Mouse (Mus musculus): ENCODE data around the gene Etv6. TPM values are rescaled to one million over a fixed set of nuclear protein-coding genes. Genes with fewer than 3 reads are reported as not detected.

The Etv6 gene
- polyA plus RNA-seq, 1 experiment from 2014 or later, result 10.4 TPM

DNA sequence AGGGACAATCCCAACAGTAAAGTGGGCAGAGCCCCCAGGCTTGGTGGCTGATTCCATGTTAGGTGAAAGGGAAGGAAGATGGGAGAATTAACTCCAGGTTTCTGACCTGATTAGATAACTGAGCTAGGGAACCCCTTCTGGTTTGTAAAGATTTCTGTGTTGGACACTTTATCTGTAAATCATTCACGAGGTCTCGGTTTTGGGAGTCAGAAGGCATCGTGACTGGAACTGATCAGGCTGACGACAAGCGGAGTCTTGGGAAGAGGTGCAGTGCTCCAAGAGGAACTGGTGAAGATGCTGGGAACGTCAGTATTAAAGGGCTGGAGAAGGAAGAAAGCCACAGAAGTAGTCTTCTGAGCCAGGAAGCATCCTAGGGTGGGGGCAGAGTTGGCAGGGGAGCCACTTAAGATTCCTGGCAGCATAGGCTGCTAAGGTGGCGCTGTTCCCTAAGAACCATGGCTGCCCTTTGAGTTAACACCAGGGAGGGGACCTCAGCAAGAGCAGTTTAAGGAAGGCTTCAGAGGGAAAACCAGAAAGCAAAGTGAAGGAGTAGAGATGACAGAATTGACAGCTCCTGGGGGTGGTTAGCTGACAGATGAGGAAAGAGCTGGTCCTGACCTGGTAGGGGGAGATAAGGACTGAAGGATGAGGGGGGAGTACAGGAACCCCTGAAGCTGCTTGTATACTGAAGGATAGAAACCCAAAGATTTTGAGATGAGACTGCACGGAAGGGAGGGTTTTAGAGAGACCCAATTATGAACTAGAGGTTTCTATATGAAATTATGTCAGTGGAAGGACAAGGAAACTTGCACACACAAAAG is 191.1 kb downstream of the Etv6 start:
- ATAC-seq (ENCODE audit: insufficient read depth, low FRiP score), result no peak
- 80% methylated on average over 8 of the region's 8 CpGs for WGBS
- Histone ChIP-seq H3K27me3 (ENCODE audit: control insufficient read depth, insufficient read depth, low read length) (no peaks in the 10 kb centered on the region), H3K4me1 (ENCODE audit: control insufficient read depth, insufficient read depth, low read length) (peaks cover 7% of the 10 kb centered on the region; the same call in 1 of the 2 replicates), H3K27ac (ENCODE audit: low read length) (no peak overlapping the region), H3K4me2 (ENCODE audit: low read depth, low read length) (no peak overlapping the region), H3K9ac (ENCODE audit: low read length) (no peak overlapping the region), H3K36me3 (ENCODE audit: control insufficient read depth, insufficient read depth, low read length) (no peaks in the 10 kb centered on the region; the same call in 1 of the 2 replicates), H3K9me3 (replicated peaks; ENCODE audit: control insufficient read depth, low read length) (no peaks in the 10 kb centered on the region), H3K4me3 (replicated peaks; ENCODE audit: low read length) (no peak overlapping the region)

DNA sequence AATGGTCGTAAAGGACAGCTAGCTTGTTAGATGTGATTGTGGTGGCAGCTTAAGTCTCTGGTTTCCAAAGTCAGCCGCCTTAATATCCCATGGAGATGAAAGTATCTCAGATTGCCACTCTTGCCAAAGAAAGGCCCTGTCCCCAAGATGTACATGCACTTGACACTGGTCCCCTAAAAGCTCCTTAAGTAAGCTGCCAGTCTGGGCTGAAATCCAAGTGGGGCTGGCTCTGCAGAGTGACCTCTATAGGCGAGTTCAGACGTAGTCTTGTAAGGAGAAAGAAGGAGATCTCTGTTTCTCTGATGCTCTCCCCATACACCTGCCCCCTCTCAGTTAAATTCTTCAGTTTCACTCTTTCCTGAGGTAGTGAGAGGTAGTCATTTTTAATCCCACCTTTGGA is 200.8 kb downstream of the Etv6 start:
- H3K4me1 ChIP-seq (ENCODE audit: control insufficient read depth, insufficient read depth, low read length), result no peaks in the 10 kb centered on the region
- no peak overlapping the region for H3K4me2 ChIP-seq (ENCODE audit: low read depth, low read length)
- no peak overlapping the region for H3K27ac ChIP-seq (ENCODE audit: low read length)
- no peaks in the 10 kb centered on the region for H3K27me3 ChIP-seq (ENCODE audit: control insufficient read depth, insufficient read depth, low read length)
- H3K9ac ChIP-seq (ENCODE audit: low read length), result no peak overlapping the region
- H3K4me3 ChIP-seq (replicated peaks; ENCODE audit: low read length), result no peak overlapping the region
- peaks cover 12% of the 10 kb centered on the region; the same call in 1 of the 2 replicates for H3K36me3 ChIP-seq (ENCODE audit: control insufficient read depth, insufficient read depth, low read length)
- WGBS, result 61% methylated on average over 4 of the region's 4 CpGs
- peaks cover 5% of the 10 kb centered on the region; the same call in 1 of the 2 replicates for H3K9me3 ChIP-seq (replicated peaks; ENCODE audit: control insufficient read depth, low read length)
- ATAC-seq (ENCODE audit: insufficient read depth, low FRiP score), result no peak

DNA sequence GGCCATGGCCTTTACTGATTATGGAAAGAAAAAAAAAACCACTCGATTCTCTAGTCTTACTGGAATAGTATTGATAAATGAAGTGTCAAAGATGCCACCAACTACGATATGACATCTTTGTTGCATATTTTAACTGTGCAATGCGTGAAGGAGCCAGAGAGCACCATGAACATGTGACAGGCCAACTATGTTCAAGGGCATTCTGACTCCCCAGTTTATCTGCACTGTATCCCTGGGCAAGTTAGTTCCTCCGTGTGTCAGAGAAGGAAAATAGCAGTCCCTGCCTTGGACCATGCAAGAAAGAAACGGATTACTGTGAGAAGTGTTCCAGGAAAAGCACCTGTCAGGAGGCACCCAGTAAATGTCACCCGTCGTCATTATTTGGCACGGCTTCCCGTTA is 203.0 kb downstream of the Etv6 start:
- no peak overlapping the region for H3K9ac ChIP-seq (ENCODE audit: low read length)
- no peak overlapping the region for H3K4me3 ChIP-seq (replicated peaks; ENCODE audit: low read length)
- WGBS, result 80% methylated on average over 9 of the region's 9 CpGs
- H3K4me1 ChIP-seq (ENCODE audit: control insufficient read depth, insufficient read depth, low read length), result no peaks in the 10 kb centered on the region
- H3K36me3 ChIP-seq (ENCODE audit: control insufficient read depth, insufficient read depth, low read length), result peaks cover 12% of the 10 kb centered on the region; the same call in 1 of the 2 replicates
- H3K27me3 ChIP-seq (ENCODE audit: control insufficient read depth, insufficient read depth, low read length), result no peaks in the 10 kb centered on the region
- ATAC-seq (ENCODE audit: insufficient read depth, low FRiP score), result no peak
- H3K4me2 ChIP-seq (ENCODE audit: low read depth, low read length), result no peak overlapping the region
- H3K9me3 ChIP-seq (replicated peaks; ENCODE audit: control insufficient read depth, low read length), result peaks cover 5% of the 10 kb centered on the region; the same call in 1 of the 2 replicates
- no peak overlapping the region for H3K27ac ChIP-seq (ENCODE audit: low read length)

DNA sequence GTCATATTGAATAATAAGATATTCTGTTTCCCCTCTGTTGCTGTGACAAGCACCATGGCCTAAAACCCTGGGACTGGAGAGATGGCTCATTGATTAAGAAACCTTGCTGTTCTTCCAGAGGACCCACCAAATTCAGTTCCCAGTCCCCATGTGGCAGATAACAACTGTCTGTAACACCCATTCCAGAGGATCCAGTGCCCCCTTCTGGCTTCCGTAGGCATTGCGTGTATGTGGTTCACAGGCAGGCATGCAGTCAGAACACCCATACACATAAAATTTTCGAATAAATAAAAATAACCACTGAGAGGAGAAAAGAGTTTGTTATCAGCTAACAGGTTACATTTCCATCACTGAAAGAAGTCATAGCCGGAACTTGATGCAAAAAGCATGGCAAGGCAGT is 205.5 kb downstream of the Etv6 start:
- no peak overlapping the region for H3K4me2 ChIP-seq (ENCODE audit: low read depth, low read length)
- H3K9ac ChIP-seq (ENCODE audit: low read length), result no peak overlapping the region
- WGBS, result 96% methylated on average over 4 of the region's 4 CpGs
- H3K4me1 ChIP-seq (ENCODE audit: control insufficient read depth, insufficient read depth, low read length), result no peaks in the 10 kb centered on the region
- no peaks in the 10 kb centered on the region for H3K27me3 ChIP-seq (ENCODE audit: control insufficient read depth, insufficient read depth, low read length)
- no peak for ATAC-seq (ENCODE audit: insufficient read depth, low FRiP score)
- no peak overlapping the region for H3K27ac ChIP-seq (ENCODE audit: low read length)
- H3K4me3 ChIP-seq (replicated peaks; ENCODE audit: low read length), result no peak overlapping the region
- H3K9me3 ChIP-seq (replicated peaks; ENCODE audit: control insufficient read depth, low read length), result peaks cover 5% of the 10 kb centered on the region; the same call in 1 of the 2 replicates
- H3K36me3 ChIP-seq (ENCODE audit: control insufficient read depth, insufficient read depth, low read length), result peaks cover 12% of the 10 kb centered on the region; the same call in 1 of the 2 replicates

DNA sequence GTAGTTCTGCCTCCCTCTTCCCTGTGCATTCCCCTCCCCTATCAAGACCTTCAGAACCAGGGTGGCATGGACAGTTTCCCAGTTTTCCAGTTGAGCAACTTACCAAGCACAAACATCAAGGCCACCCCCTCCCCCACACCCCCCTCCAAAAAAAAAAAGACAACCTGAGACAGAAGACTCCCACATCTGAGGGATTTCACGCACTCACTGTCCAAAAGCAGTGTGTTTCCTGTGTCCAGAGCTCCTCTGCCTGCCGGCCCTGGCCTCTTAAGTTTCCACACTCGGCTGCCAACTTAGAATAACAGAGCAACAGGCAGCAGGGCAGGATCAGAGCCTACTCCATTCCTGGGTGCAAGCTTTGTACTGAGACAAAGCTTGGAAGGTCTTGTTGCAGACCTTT is 207.6 kb downstream of the Etv6 start:
- H3K4me2 ChIP-seq (ENCODE audit: low read depth, low read length), result no peak overlapping the region
- peaks cover 12% of the 10 kb centered on the region; the same call in 1 of the 2 replicates for H3K36me3 ChIP-seq (ENCODE audit: control insufficient read depth, insufficient read depth, low read length)
- no peak for ATAC-seq (ENCODE audit: insufficient read depth, low FRiP score)
- H3K4me3 ChIP-seq (replicated peaks; ENCODE audit: low read length), result no peak overlapping the region
- WGBS, result 58% methylated on average over 3 of the region's 3 CpGs
- no peaks in the 10 kb centered on the region for H3K4me1 ChIP-seq (ENCODE audit: control insufficient read depth, insufficient read depth, low read length)
- H3K9ac ChIP-seq (ENCODE audit: low read length), result no peak overlapping the region
- H3K27me3 ChIP-seq (ENCODE audit: control insufficient read depth, insufficient read depth, low read length), result no peaks in the 10 kb centered on the region
- 0 out of 2 replicates have a peak overlapping the region, but pooled peaks have one; percentile 3 for H3K27ac ChIP-seq (ENCODE audit: low read length)
- peaks cover 5% of the 10 kb centered on the region; the same call in 1 of the 2 replicates for H3K9me3 ChIP-seq (replicated peaks; ENCODE audit: control insufficient read depth, low read length)

DNA sequence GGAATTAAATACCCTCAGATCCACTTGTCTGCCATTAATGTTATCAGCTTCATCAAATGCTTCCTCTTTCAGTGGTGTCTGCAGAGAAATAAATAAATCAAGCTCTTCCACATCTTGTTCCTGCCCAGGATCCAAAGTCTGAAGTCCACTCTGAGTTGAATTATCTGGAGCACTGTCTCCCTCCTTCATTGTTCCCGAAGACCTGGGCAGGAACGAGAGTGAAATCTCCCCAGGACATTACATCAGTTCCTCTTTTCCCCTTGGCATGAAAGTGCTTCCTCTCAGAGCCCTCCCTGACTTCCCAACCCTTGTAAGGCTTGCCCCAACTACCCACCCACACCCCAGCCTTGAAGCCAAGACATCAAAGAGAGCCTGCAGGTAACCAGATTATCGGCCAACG is 208.0 kb downstream of the Etv6 start:
- ATAC-seq (ENCODE audit: insufficient read depth, low FRiP score), result no peak
- WGBS, result 84% methylated on average over 4 of the region's 4 CpGs

DNA sequence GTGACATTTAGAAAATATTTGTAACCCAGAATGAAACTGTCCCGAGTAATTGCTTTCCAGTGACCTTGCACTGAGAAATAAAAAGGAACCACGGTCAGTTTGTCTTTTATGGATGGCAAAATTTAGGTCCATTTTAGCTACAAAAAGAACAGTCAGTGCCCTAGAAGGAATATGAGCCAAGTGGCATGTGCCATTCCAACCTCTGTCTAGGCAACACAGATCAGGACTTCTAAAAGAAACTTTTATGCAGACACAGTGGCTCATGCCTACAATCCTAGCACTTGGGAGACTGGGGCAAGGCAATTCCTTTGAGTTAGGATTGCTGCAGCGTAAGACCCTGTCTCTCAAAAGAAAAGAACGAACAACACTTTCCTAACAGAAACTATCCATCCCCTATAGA is 208.6 kb downstream of the Etv6 start:
- no peak overlapping the region for H3K27ac ChIP-seq (ENCODE audit: low read length)
- H3K9ac ChIP-seq (ENCODE audit: low read length), result no peak overlapping the region
- peaks cover 18% of the 10 kb centered on the region; the same call in 1 of the 2 replicates for H3K36me3 ChIP-seq (ENCODE audit: control insufficient read depth, insufficient read depth, low read length)
- no peaks in the 10 kb centered on the region for H3K4me1 ChIP-seq (ENCODE audit: control insufficient read depth, insufficient read depth, low read length)
- H3K4me3 ChIP-seq (replicated peaks; ENCODE audit: low read length), result no peak overlapping the region
- ATAC-seq (ENCODE audit: insufficient read depth, low FRiP score), result no peak
- no peak overlapping the region for H3K4me2 ChIP-seq (ENCODE audit: low read depth, low read length)
- H3K9me3 ChIP-seq (replicated peaks; ENCODE audit: control insufficient read depth, low read length), result peaks cover 5% of the 10 kb centered on the region; the same call in 1 of the 2 replicates
- no peaks in the 10 kb centered on the region for H3K27me3 ChIP-seq (ENCODE audit: control insufficient read depth, insufficient read depth, low read length)
- 90% methylated on average over 4 of the region's 4 CpGs for WGBS

More for the DNA sequence above, 208.0 kb downstream of the Etv6 start:
- H3K27me3 ChIP-seq (ENCODE audit: control insufficient read depth, insufficient read depth, low read length), result no peaks in the 10 kb centered on the region
- H3K4me1 ChIP-seq (ENCODE audit: control insufficient read depth, insufficient read depth, low read length), result no peaks in the 10 kb centered on the region
- no peak overlapping the region for H3K9ac ChIP-seq (ENCODE audit: low read length)
- peaks cover 5% of the 10 kb centered on the region; the same call in 1 of the 2 replicates for H3K9me3 ChIP-seq (replicated peaks; ENCODE audit: control insufficient read depth, low read length)
- no peak overlapping the region for H3K4me2 ChIP-seq (ENCODE audit: low read depth, low read length)
- peaks cover 15% of the 10 kb centered on the region; the same call in 1 of the 2 replicates for H3K36me3 ChIP-seq (ENCODE audit: control insufficient read depth, insufficient read depth, low read length)
- no peak overlapping the region for H3K4me3 ChIP-seq (replicated peaks; ENCODE audit: low read length)
- 0 out of 2 replicates have a peak overlapping the region, but pooled peaks have one; percentile 3 for H3K27ac ChIP-seq (ENCODE audit: low read length)

DNA sequence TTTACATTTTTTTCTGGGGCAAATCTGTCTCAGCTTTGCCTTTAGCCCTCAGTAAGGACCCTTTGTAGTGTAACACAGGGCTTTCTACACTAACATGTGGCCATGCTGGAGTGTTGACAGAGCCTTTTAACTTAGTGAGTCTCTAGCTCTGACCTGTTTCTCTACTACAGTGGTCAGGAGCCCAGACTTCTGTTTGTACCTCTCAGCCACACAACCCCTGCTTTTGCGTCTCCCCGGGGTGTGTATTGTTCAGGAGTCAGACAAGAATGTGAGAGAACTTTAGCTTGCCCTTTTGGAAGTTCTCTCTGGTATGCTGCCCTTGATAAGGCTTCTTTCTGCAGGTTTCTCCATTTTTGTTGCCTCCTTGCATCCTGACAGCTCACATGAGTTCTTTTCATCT is 210.6 kb downstream of the Etv6 start:
- H3K9me3 ChIP-seq (replicated peaks; ENCODE audit: control insufficient read depth, low read length), result no peaks in the 10 kb centered on the region
- no peak overlapping the region for H3K4me2 ChIP-seq (ENCODE audit: low read depth, low read length)
- H3K4me3 ChIP-seq (replicated peaks; ENCODE audit: low read length), result no peak overlapping the region
- ATAC-seq (ENCODE audit: insufficient read depth, low FRiP score), result no peak
- peaks cover 6% of the 10 kb centered on the region; the same call in 1 of the 2 replicates for H3K36me3 ChIP-seq (ENCODE audit: control insufficient read depth, insufficient read depth, low read length)
- H3K27ac ChIP-seq (ENCODE audit: low read length), result no peak overlapping the region
- no peaks in the 10 kb centered on the region for H3K4me1 ChIP-seq (ENCODE audit: control insufficient read depth, insufficient read depth, low read length)
- H3K27me3 ChIP-seq (ENCODE audit: control insufficient read depth, insufficient read depth, low read length), result no peaks in the 10 kb centered on the region
- 57% methylated on average over 2 of the region's 2 CpGs for WGBS
- H3K9ac ChIP-seq (ENCODE audit: low read length), result no peak overlapping the region

DNA sequence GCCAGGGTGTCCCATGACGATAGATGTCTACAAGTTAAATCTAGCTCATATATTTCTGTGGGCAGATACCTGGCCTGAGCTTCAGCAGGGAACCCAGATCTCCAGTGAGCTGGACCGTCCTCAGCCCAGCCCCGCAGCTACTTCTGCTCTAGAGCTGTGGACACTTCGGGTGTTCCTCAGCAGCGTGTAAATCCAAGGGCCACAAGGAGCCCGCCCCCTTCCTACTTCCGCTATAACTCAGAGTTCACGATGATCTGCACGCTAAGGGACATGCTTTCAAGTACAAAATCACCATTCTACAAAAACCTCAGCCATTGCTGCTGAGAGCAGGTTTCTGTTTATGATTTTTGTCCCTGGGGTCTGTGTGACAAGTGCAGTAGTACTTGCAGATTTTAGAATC is 211.8 kb downstream of the Etv6 start:
- Histone ChIP-seq H3K9me3 (replicated peaks; ENCODE audit: control insufficient read depth, low read length) (no peaks in the 10 kb centered on the region), H3K27ac (ENCODE audit: low read length) (no peak overlapping the region), H3K27me3 (ENCODE audit: control insufficient read depth, insufficient read depth, low read length) (no peaks in the 10 kb centered on the region), H3K4me1 (ENCODE audit: control insufficient read depth, insufficient read depth, low read length) (no peaks in the 10 kb centered on the region), H3K4me3 (replicated peaks; ENCODE audit: low read length) (no peak overlapping the region), H3K4me2 (ENCODE audit: low read depth, low read length) (no peak overlapping the region), H3K9ac (ENCODE audit: low read length) (no peak overlapping the region), H3K36me3 (ENCODE audit: control insufficient read depth, insufficient read depth, low read length) (peaks cover 6% of the 10 kb centered on the region; the same call in 1 of the 2 replicates)
- no peak for ATAC-seq (ENCODE audit: insufficient read depth, low FRiP score)
- 91% methylated on average over 9 of the region's 9 CpGs for WGBS
